Mouse (Mus musculus) megakaryocyte-erythroid progenitor cell, adult 5-6 weeks (primary cell): ENCODE data around the gene Mrpl2. TPM values are rescaled to one million over a fixed set of nuclear protein-coding genes. Genes with fewer than 3 reads are reported as not detected.

ENCODE experiments used
- ATAC-seq: replicated peaks from 2 replicates; pipeline ENCODE4 v1.8.0; 2016; ENCODE audit warnings: mild to moderate bottlenecking, inconsistent platforms; ENCODE audit not compliant: severe bottlenecking, poor library complexity, low FRiP score, low TSS enrichment
- total RNA-seq, 2 experiments: library from RNA; stranded (forward) in 1 of 2; stranded (reverse) in 1 of 2; fragments of 200-1000, 215-1000 nt in 1 of 2; fragments of >200 nt in 1 of 2; fragmentation: Nextera tagmentation in 1 of 2; gene quantifications; 2 replicates each; pipeline ENCODE4 v1.2.3; 2014 to 2017

The Mrpl2 gene
- total RNA-seq, 2 experiments from 2014 or later, result 97.0 to 190 TPM

GRCm38 (mm10) chr17:46694517-46695063 lies 48.6 kb downstream of the Mrpl2 start:
- ATAC-seq, result no peak

- ATAC-seq, result no peak
Observed at GRCm38 (mm10) chr17:46698515-46698914, 52.5 kb downstream of the Mrpl2 start.

- no peak for ATAC-seq
Observed at GRCm38 (mm10) chr17:46699245-46699644, 53.2 kb downstream of the Mrpl2 start.

Other genes with a start within 250 kb of the Mrpl2 start
- not detected in 2 replicates for gene Crip3, start 217.3 kb upstream of the Mrpl2 start, total RNA-seq (2014; fragmentation: Nextera tagmentation)
- not detected in 2 replicates for gene Crip3, start 217.3 kb upstream of the Mrpl2 start, total RNA-seq (2017)
- gene Slc22a7, start 207.8 kb upstream of the Mrpl2 start, total RNA-seq (2014; fragmentation: Nextera tagmentation), result not detected in 2 replicates
- not detected in 2 replicates for gene Slc22a7, start 207.8 kb upstream of the Mrpl2 start, total RNA-seq (2017)
- 0.10 TPM in 1 of 2 replicates, not detected in the other for gene Ttbk1, start 158.6 kb upstream of the Mrpl2 start, total RNA-seq (2014; fragmentation: Nextera tagmentation)
- 0.14 TPM in 1 of 2 replicates, not detected in the other for gene Ttbk1, start 158.6 kb upstream of the Mrpl2 start, total RNA-seq (2017)
- gene Dnph1, start 149.5 kb upstream of the Mrpl2 start, total RNA-seq (2014; fragmentation: Nextera tagmentation), result 49.4 and 60.5 TPM in 2 replicates
- 15.6 and 27.7 TPM in 2 replicates for gene Dnph1, start 149.5 kb upstream of the Mrpl2 start, total RNA-seq (2017)
- 14.1 and 19.6 TPM in 2 replicates for gene Cul9, start 99.8 kb upstream of the Mrpl2 start, total RNA-seq (2014; fragmentation: Nextera tagmentation)
- gene Cul9, start 99.8 kb upstream of the Mrpl2 start, total RNA-seq (2017), result 2.5 and 4.8 TPM in 2 replicates
- gene Srf, start 90.1 kb upstream of the Mrpl2 start, total RNA-seq (2014; fragmentation: Nextera tagmentation), result 26.2 and 44.3 TPM in 2 replicates
- 19.3 and 20.5 TPM in 2 replicates for gene Srf, start 90.1 kb upstream of the Mrpl2 start, total RNA-seq (2017)
- gene Ptk7, start 16.7 kb upstream of the Mrpl2 start, total RNA-seq (2014; fragmentation: Nextera tagmentation), result 0.12 and 0.20 TPM in 2 replicates
- 0.14 and 0.53 TPM in 2 replicates for gene Ptk7, start 16.7 kb upstream of the Mrpl2 start, total RNA-seq (2017)
- gene Klc4, start 207 bp upstream of the Mrpl2 start, total RNA-seq (2014; fragmentation: Nextera tagmentation), result 5.8 and 6.9 TPM in 2 replicates
- 5.6 and 5.9 TPM in 2 replicates for gene Klc4, start 207 bp upstream of the Mrpl2 start, total RNA-seq (2017)
- gene Cul7, start 4.1 kb downstream of the Mrpl2 start, total RNA-seq (2014; fragmentation: Nextera tagmentation), result 11.2 and 12.6 TPM in 2 replicates
- 6.6 and 12.6 TPM in 2 replicates for gene Cul7, start 4.1 kb downstream of the Mrpl2 start, total RNA-seq (2017)
- 16.1 and 23.4 TPM in 2 replicates for gene Rrp36, start 28.1 kb downstream of the Mrpl2 start, total RNA-seq (2014; fragmentation: Nextera tagmentation)
- 60.4 and 64.8 TPM in 2 replicates for gene Rrp36, start 28.1 kb downstream of the Mrpl2 start, total RNA-seq (2017)
- gene Mea1, start 32.6 kb downstream of the Mrpl2 start, total RNA-seq (2014; fragmentation: Nextera tagmentation), result 74.7 and 75.2 TPM in 2 replicates
- gene Mea1, start 32.6 kb downstream of the Mrpl2 start, total RNA-seq (2017), result 71.6 and 85.7 TPM in 2 replicates
- gene Klhdc3, start 34.7 kb downstream of the Mrpl2 start, total RNA-seq (2014; fragmentation: Nextera tagmentation), result 102 and 104 TPM in 2 replicates
- gene Klhdc3, start 34.7 kb downstream of the Mrpl2 start, total RNA-seq (2017), result 28.6 and 33.4 TPM in 2 replicates
- gene Ppp2r5d, start 58.9 kb downstream of the Mrpl2 start, total RNA-seq (2014; fragmentation: Nextera tagmentation), result 41.3 and 52.0 TPM in 2 replicates
- gene Ppp2r5d, start 58.9 kb downstream of the Mrpl2 start, total RNA-seq (2017), result 35.9 and 57.2 TPM in 2 replicates
- 19.0 and 22.6 TPM in 2 replicates for gene Pex6, start 65.2 kb downstream of the Mrpl2 start, total RNA-seq (2014; fragmentation: Nextera tagmentation)
- 7.5 and 11.7 TPM in 2 replicates for gene Pex6, start 65.2 kb downstream of the Mrpl2 start, total RNA-seq (2017)
- gene Gnmt, start 82.9 kb downstream of the Mrpl2 start, total RNA-seq (2014; fragmentation: Nextera tagmentation), result 6.5 TPM in 1 of 2 replicates, not detected in the other
- not detected in 2 replicates for gene Gnmt, start 82.9 kb downstream of the Mrpl2 start, total RNA-seq (2017)
- 23.4 and 39.6 TPM in 2 replicates for gene Cnpy3, start 106.0 kb downstream of the Mrpl2 start, total RNA-seq (2014; fragmentation: Nextera tagmentation)
- gene Cnpy3, start 106.0 kb downstream of the Mrpl2 start, total RNA-seq (2017), result 28.6 and 45.3 TPM in 2 replicates
- gene Ptcra, start 117.5 kb downstream of the Mrpl2 start, total RNA-seq (2014; fragmentation: Nextera tagmentation), result not detected in 2 replicates
- gene Ptcra, start 117.5 kb downstream of the Mrpl2 start, total RNA-seq (2017), result not detected in 2 replicates
- 31.1 and 31.3 TPM in 2 replicates for gene 2310039H08Rik, start 126.4 kb downstream of the Mrpl2 start, total RNA-seq (2014; fragmentation: Nextera tagmentation)
- gene 2310039H08Rik, start 126.4 kb downstream of the Mrpl2 start, total RNA-seq (2017), result 11.9 TPM in 2 replicates
- gene Rpl7l1, start 136.4 kb downstream of the Mrpl2 start, total RNA-seq (2014; fragmentation: Nextera tagmentation), result 90.3 and 93.8 TPM in 2 replicates
- 201 and 239 TPM in 2 replicates for gene Rpl7l1, start 136.4 kb downstream of the Mrpl2 start, total RNA-seq (2017)
- 24.6 and 28.7 TPM in 2 replicates for gene Bicral, start 212.3 kb downstream of the Mrpl2 start, total RNA-seq (2014; fragmentation: Nextera tagmentation)
- 10.4 and 16.5 TPM in 2 replicates for gene Bicral, start 212.3 kb downstream of the Mrpl2 start, total RNA-seq (2017)
- 19.3 and 20.4 TPM in 2 replicates for gene Tbcc, start 244.5 kb downstream of the Mrpl2 start, total RNA-seq (2014; fragmentation: Nextera tagmentation)
- 10.9 and 13.3 TPM in 2 replicates for gene Tbcc, start 244.5 kb downstream of the Mrpl2 start, total RNA-seq (2017)